Mouse (Mus musculus): ENCODE results near the gene Slc13a2. TPM values are rescaled to one million over a fixed set of nuclear protein-coding genes. Genes with fewer than 3 reads are reported as not detected.

Slc13a2 gene
- polyA plus RNA-seq, 1 experiment from 2014 or later = not detected

GRCm38 (mm10) chr11:78386508-78387043 lies 35.4 kb downstream of the Slc13a2 start, which contains the start of gene Foxn1:
TSS of gene Foxn1 (minus strand) at chr11:78386558.
- Histone ChIP-seq H3K9ac (no peak within 1 kb of the TSS), H3K4me3 (replicated peaks) (no peak within 1 kb of the TSS), H3K9me3 (replicated peaks) (no peaks in the 10 kb centered on the region), H3K4me2 (no peak within 1 kb of the TSS), H3K36me3 (no peaks in the 10 kb centered on the region), H3K27me3 (no peaks in the 10 kb centered on the region), H3K27ac (no peak within 1 kb of the TSS), H3K4me1 (replicated peaks) (no peaks in the 10 kb centered on the region)
- no peak for DNase-seq
- ATAC-seq (ENCODE audit: low read depth) = no peak
- WGBS (ENCODE audit: insufficient replicate concordance) = 76% methylated on average over 14 of the region's 14 CpGs

- no peak for ATAC-seq (ENCODE audit: low read depth)
- H3K27me3 ChIP-seq = no peaks in the 10 kb centered on the region
- no peaks in the 10 kb centered on the region for H3K9me3 ChIP-seq (replicated peaks)
- no peak overlapping the region for H3K4me3 ChIP-seq (replicated peaks)
- no peak for DNase-seq
- H3K9ac ChIP-seq = no peak overlapping the region
- no peaks in the 10 kb centered on the region for H3K36me3 ChIP-seq
- H3K4me2 ChIP-seq = no peak overlapping the region
- 77% methylated on average over 10 of the region's 10 CpGs for WGBS (ENCODE audit: insufficient replicate concordance)
- H3K4me1 ChIP-seq (replicated peaks) = no peaks in the 10 kb centered on the region
- no peak overlapping the region for H3K27ac ChIP-seq
These were observed 36.2 kb downstream of the Slc13a2 start for GRCm38 (mm10) chr11:78385776-78386175.

GRCm38 (mm10) chr11:78382701-78383100 lies 39.3 kb downstream of the Slc13a2 start:
- no peaks in the 10 kb centered on the region for H3K9me3 ChIP-seq (replicated peaks)

GRCm38 (mm10) chr11:78382286-78382685 lies 39.7 kb downstream of the Slc13a2 start:
- DNase-seq (no peak), ATAC-seq (ENCODE audit: low read depth) (no peak)
- no peak overlapping the region for H3K4me2 ChIP-seq
- H3K4me1 ChIP-seq (replicated peaks) = no peaks in the 10 kb centered on the region
- H3K27me3 ChIP-seq = no peaks in the 10 kb centered on the region
- H3K36me3 ChIP-seq = no peaks in the 10 kb centered on the region
- WGBS (ENCODE audit: insufficient replicate concordance) = 69% methylated on average over 7 of the region's 7 CpGs
- no peak overlapping the region for H3K4me3 ChIP-seq (replicated peaks)
- no peak overlapping the region for H3K9ac ChIP-seq
- H3K27ac ChIP-seq = no peak overlapping the region
- H3K9me3 ChIP-seq (replicated peaks) = no peaks in the 10 kb centered on the region

More at GRCm38 (mm10) chr11:78382701-78383100, 39.3 kb downstream of the Slc13a2 start:
- Histone ChIP-seq H3K4me3 (replicated peaks) (no peak overlapping the region), H3K27ac (no peak overlapping the region), H3K4me2 (no peak overlapping the region), H3K27me3 (no peaks in the 10 kb centered on the region), H3K36me3 (no peaks in the 10 kb centered on the region), H3K9ac (no peak overlapping the region), H3K4me1 (replicated peaks) (no peaks in the 10 kb centered on the region)
- no peak for DNase-seq
- WGBS (ENCODE audit: insufficient replicate concordance) = 55% methylated on average over 5 of the region's 5 CpGs
- ATAC-seq (ENCODE audit: low read depth) = no peak

GRCm38 (mm10) chr11:78380996-78381395 lies 41.0 kb downstream of the Slc13a2 start:
- no peak overlapping the region for H3K4me2 ChIP-seq
- no peaks in the 10 kb centered on the region for H3K36me3 ChIP-seq
- H3K9me3 ChIP-seq (replicated peaks) = no peaks in the 10 kb centered on the region
- no peak for ATAC-seq (ENCODE audit: low read depth)
- no peak overlapping the region for H3K4me3 ChIP-seq (replicated peaks)
- H3K27me3 ChIP-seq = no peaks in the 10 kb centered on the region
- DNase-seq = no peak
- H3K27ac ChIP-seq = no peak overlapping the region
- WGBS (ENCODE audit: insufficient replicate concordance) = 69% methylated on average over 3 of the region's 3 CpGs
- no peak overlapping the region for H3K9ac ChIP-seq
- no peaks in the 10 kb centered on the region for H3K4me1 ChIP-seq (replicated peaks)

- H3K36me3 ChIP-seq = no peaks in the 10 kb centered on the region
- WGBS (ENCODE audit: insufficient replicate concordance) = 54% methylated on average over 4 of the region's 4 CpGs
- no peak for DNase-seq
These were observed 41.7 kb downstream of the Slc13a2 start for GRCm38 (mm10) chr11:78380351-78380750.

GRCm38 (mm10) chr11:78377549-78378159 lies 44.4 kb downstream of the Slc13a2 start:
- H3K27me3 ChIP-seq = no peaks in the 10 kb centered on the region
- H3K4me2 ChIP-seq = no peak overlapping the region
- 0 out of 2 replicates have a peak, but pooled peaks cover 3% of the 10 kb centered on the region for H3K4me1 ChIP-seq (replicated peaks)
- ATAC-seq (ENCODE audit: low read depth) (no peak), DNase-seq (no peak)
- no peak overlapping the region for H3K9ac ChIP-seq
- WGBS (ENCODE audit: insufficient replicate concordance) = 30% methylated on average over 11 of the region's 12 CpGs
- no peak overlapping the region for H3K4me3 ChIP-seq (replicated peaks)
- no peaks in the 10 kb centered on the region for H3K9me3 ChIP-seq (replicated peaks)
- no peaks in the 10 kb centered on the region for H3K36me3 ChIP-seq
- H3K27ac ChIP-seq = no peak overlapping the region

More at GRCm38 (mm10) chr11:78380351-78380750, 41.7 kb downstream of the Slc13a2 start:
- Histone ChIP-seq H3K27ac (no peak overlapping the region), H3K27me3 (no peaks in the 10 kb centered on the region), H3K4me1 (replicated peaks) (no peaks in the 10 kb centered on the region), H3K9me3 (replicated peaks) (no peaks in the 10 kb centered on the region), H3K4me2 (no peak overlapping the region), H3K9ac (no peak overlapping the region), H3K4me3 (replicated peaks) (no peak overlapping the region)
- no peak for ATAC-seq (ENCODE audit: low read depth)

GRCm38 (mm10) chr11:78374147-78374546 lies 47.9 kb downstream of the Slc13a2 start:
- 78% methylated on average over 8 of the region's 8 CpGs for WGBS (ENCODE audit: insufficient replicate concordance)
- H3K27ac ChIP-seq = no peak overlapping the region
- DNase-seq (no peak), ATAC-seq (ENCODE audit: low read depth) (no peak)
- no peak overlapping the region for H3K4me2 ChIP-seq
- H3K9ac ChIP-seq = no peak overlapping the region
- no peak overlapping the region for H3K4me3 ChIP-seq (replicated peaks)
- H3K4me1 ChIP-seq (replicated peaks) = 0 out of 2 replicates have a peak, but pooled peaks cover 3% of the 10 kb centered on the region
- H3K36me3 ChIP-seq = no peaks in the 10 kb centered on the region
- H3K9me3 ChIP-seq (replicated peaks) = no peaks in the 10 kb centered on the region
- H3K27me3 ChIP-seq = 0 out of 2 replicates have a peak, but pooled peaks cover 2% of the 10 kb centered on the region

GRCm38 (mm10) chr11:78372610-78373009 lies 49.4 kb downstream of the Slc13a2 start:
- Histone ChIP-seq H3K4me2 (no peak overlapping the region), H3K9me3 (replicated peaks) (no peaks in the 10 kb centered on the region), H3K4me3 (replicated peaks) (no peak overlapping the region), H3K36me3 (no peaks in the 10 kb centered on the region), H3K4me1 (replicated peaks) (0 out of 2 replicates have a peak, but pooled peaks cover 3% of the 10 kb centered on the region), H3K9ac (no peak overlapping the region), H3K27ac (no peak overlapping the region), H3K27me3 (0 out of 2 replicates have a peak, but pooled peaks cover 2% of the 10 kb centered on the region)
- WGBS (ENCODE audit: insufficient replicate concordance) = 68% methylated on average over 7 of the region's 7 CpGs
- ATAC-seq (ENCODE audit: low read depth) = no peak
- DNase-seq = no peak

GRCm38 (mm10) chr11:78372166-78372565 lies 49.9 kb downstream of the Slc13a2 start:
- H3K27me3 ChIP-seq = 0 out of 2 replicates have a peak, but pooled peaks cover 2% of the 10 kb centered on the region
- 71% methylated on average over 3 of the region's 3 CpGs for WGBS (ENCODE audit: insufficient replicate concordance)
- H3K9me3 ChIP-seq (replicated peaks) = no peaks in the 10 kb centered on the region
- no peak overlapping the region for H3K4me3 ChIP-seq (replicated peaks)
- no peaks in the 10 kb centered on the region for H3K36me3 ChIP-seq
- H3K9ac ChIP-seq = no peak overlapping the region
- no peak overlapping the region for H3K4me2 ChIP-seq
- no peak overlapping the region for H3K27ac ChIP-seq
- ATAC-seq (ENCODE audit: low read depth) (no peak), DNase-seq (no peak)
- 0 out of 2 replicates have a peak, but pooled peaks cover 3% of the 10 kb centered on the region for H3K4me1 ChIP-seq (replicated peaks)

GRCm38 (mm10) chr11:78371711-78372110 lies 50.3 kb downstream of the Slc13a2 start:
- Histone ChIP-seq H3K27ac (no peak overlapping the region), H3K4me3 (replicated peaks) (no peak overlapping the region), H3K4me1 (replicated peaks) (0 out of 2 replicates have a peak, but pooled peaks cover 3% of the 10 kb centered on the region), H3K9ac (no peak overlapping the region), H3K36me3 (no peaks in the 10 kb centered on the region), H3K27me3 (0 out of 2 replicates have a peak, but pooled peaks cover 2% of the 10 kb centered on the region), H3K9me3 (replicated peaks) (no peaks in the 10 kb centered on the region), H3K4me2 (no peak overlapping the region)
- 73% methylated on average over 11 of the region's 11 CpGs for WGBS (ENCODE audit: insufficient replicate concordance)
- DNase-seq (no peak), ATAC-seq (ENCODE audit: low read depth) (no peak)
